Mouse (Mus musculus): ENCODE results near the gene Asmt. TPM values are rescaled to one million over a fixed set of nuclear protein-coding genes. Genes with fewer than 3 reads are reported as not detected.

Gene Asmt
- not detected in 2 replicates for polyA plus RNA-seq (2015; fragmentation: Nextera tagmentation; extraction: Ambion mirVana)

DNA sequence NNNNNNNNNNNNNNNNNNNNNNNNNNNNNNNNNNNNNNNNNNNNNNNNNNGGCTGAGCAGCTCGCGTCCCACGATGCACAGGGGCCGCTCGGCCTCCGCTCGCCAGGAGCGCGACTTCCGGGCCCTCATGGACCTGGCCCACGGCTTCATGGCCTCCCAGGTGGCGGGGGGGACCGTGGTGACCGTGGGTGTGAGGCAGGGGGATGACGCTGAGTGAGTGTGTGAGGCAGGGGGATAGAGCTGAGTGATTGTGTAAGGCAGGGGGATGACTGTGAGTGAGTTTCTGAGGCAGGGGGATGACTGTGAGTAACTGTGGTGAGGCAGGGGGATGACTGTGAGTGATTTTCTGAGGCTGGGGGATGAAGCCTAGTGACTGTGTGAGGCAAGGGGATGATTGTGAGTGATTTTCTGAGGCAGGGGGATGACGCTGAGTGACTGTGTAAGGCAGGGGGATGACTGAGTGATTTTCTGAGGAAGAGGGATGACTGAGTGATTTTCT, at the start of gene Asmt:
Gene Asmt (plus strand): TSS at position 51 of the 499 bp plus-strand sequence.
- Histone ChIP-seq H3K4me2 (ENCODE audit: low read depth, low read length) (no peak within 1 kb of the TSS), H3K9me3 (ENCODE audit: low read length) (peaks cover 43% of the 10 kb centered on the region), H3K4me3 (ENCODE audit: low read depth, low read length) (no peak within 1 kb of the TSS), H3K27ac (ENCODE audit: low read depth) (no peak within 1 kb of the TSS), H3K36me3 (replicated peaks; ENCODE audit: insufficient read depth, low read length) (no peaks in the 10 kb centered on the region), H3K9ac (replicated peaks) (no peak within 1 kb of the TSS), H3K27me3 (ENCODE audit: insufficient read depth, low read length) (no peaks in the 10 kb centered on the region), H3K4me1 (ENCODE audit: insufficient read depth) (no peaks in the 10 kb centered on the region)
- ATAC-seq (no peak), DNase-seq (no peak)
- 86% methylated on average over 10 of the region's 16 CpGs for WGBS (ENCODE audit: insufficient replicate concordance)
- TF ChIP-seq EP300 (IDR thresholded peaks at IDR 0.05; ENCODE audit: low read depth) (no peak), CTCF (IDR thresholded peaks at IDR 0.05; ENCODE audit: low read depth) (no peak)

DNA sequence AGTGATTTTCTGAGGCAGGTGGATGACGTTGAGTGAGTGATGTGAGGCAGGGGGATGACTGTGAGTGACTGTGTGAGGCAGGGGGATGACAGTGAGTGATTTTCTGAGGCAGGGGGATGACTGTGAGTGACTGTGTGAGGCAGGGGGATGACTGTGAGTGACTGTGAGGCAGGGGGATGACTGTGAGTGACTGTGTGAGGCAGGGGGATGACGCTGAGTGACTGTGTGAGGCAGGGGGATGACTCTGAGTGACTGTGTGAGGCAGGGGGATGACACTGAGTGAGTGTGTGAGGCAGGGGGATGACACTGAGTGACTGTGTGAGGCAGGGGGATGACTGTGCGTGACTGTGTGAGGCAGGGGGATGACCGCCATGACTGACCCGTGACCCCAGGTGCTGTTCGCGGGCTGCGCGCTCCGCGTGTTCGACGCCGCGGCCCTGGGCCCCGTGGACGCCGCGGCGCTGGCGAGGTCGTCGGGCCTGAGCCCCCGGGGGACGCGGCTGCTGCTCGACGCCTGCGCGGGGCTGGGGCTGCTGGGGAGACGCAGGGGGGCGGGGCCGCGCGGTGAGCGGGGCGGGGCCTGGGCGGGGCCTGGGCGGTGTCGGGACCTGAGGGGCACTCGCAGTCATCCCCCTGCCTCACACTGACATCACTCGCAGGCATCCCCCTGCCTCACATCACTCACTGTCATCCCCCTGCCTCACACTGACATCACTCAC, 948 bp downstream of the Asmt start:
- Histone ChIP-seq H3K4me3 (ENCODE audit: low read depth, low read length) (no peak overlapping the region), H3K4me2 (ENCODE audit: low read depth, low read length) (no peak overlapping the region), H3K27ac (ENCODE audit: low read depth) (no peak overlapping the region), H3K4me1 (ENCODE audit: insufficient read depth) (no peaks in the 10 kb centered on the region), H3K9me3 (ENCODE audit: low read length) (peaks cover 44% of the 10 kb centered on the region), H3K36me3 (replicated peaks; ENCODE audit: insufficient read depth, low read length) (no peaks in the 10 kb centered on the region), H3K27me3 (ENCODE audit: insufficient read depth, low read length) (no peaks in the 10 kb centered on the region), H3K9ac (replicated peaks) (no peak overlapping the region)
- WGBS (ENCODE audit: insufficient replicate concordance): 55% methylated on average over 25 of the region's 42 CpGs
- ATAC-seq (peak; percentile 51), DNase-seq (peak; percentile 51)
- TF ChIP-seq CTCF (IDR thresholded peaks at IDR 0.05; ENCODE audit: low read depth): no peak
- no peak for TF ChIP-seq EP300 (IDR thresholded peaks at IDR 0.05; ENCODE audit: low read depth)

DNA sequence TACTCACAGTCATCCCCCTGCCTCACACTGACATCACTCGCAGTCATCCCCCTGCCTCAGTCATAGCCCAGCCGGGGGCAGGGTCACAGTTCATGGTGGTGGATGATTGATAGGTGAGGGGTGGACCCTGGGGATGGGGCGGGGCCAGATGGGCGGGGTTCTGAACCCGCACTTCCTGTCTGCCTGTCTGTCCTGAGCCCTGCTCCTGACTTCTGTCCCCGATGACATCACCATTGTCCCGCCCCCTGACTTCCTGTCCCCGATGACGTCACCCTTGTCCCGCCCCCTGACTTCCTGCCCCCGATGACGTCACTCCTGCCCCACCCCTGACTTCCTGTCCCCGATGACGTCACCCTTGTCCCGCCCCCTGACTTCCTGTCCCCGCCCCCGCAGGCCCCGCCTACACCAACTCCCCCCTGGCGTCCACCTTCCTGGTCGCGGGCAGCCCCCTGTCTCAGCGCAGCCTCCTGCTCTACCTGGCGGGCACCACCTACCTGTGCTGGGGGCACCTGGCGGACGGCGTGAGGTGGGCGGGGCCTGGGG, 1.9 kb downstream of the Asmt start:
- no peaks in the 10 kb centered on the region for H3K4me1 ChIP-seq (ENCODE audit: insufficient read depth)
- WGBS (ENCODE audit: insufficient replicate concordance): 85% methylated on average over 23 of the region's 27 CpGs
- DNase-seq (peak; percentile 56), ATAC-seq (peak; percentile 49)
- H3K27ac ChIP-seq (ENCODE audit: low read depth): no peak overlapping the region
- H3K9me3 ChIP-seq (ENCODE audit: low read length): peaks cover 44% of the 10 kb centered on the region
- no peaks in the 10 kb centered on the region for H3K36me3 ChIP-seq (replicated peaks; ENCODE audit: insufficient read depth, low read length)
- no peak overlapping the region for H3K4me2 ChIP-seq (ENCODE audit: low read depth, low read length)
- no peak for TF ChIP-seq EP300 (IDR thresholded peaks at IDR 0.05; ENCODE audit: low read depth)
- no peak for TF ChIP-seq CTCF (IDR thresholded peaks at IDR 0.05; ENCODE audit: low read depth)
- H3K27me3 ChIP-seq (ENCODE audit: insufficient read depth, low read length): no peaks in the 10 kb centered on the region
- H3K4me3 ChIP-seq (ENCODE audit: low read depth, low read length): 0 out of 2 replicates have a peak overlapping the region, but pooled peaks have one; percentile 11
- no peak overlapping the region for H3K9ac ChIP-seq (replicated peaks)

DNA sequence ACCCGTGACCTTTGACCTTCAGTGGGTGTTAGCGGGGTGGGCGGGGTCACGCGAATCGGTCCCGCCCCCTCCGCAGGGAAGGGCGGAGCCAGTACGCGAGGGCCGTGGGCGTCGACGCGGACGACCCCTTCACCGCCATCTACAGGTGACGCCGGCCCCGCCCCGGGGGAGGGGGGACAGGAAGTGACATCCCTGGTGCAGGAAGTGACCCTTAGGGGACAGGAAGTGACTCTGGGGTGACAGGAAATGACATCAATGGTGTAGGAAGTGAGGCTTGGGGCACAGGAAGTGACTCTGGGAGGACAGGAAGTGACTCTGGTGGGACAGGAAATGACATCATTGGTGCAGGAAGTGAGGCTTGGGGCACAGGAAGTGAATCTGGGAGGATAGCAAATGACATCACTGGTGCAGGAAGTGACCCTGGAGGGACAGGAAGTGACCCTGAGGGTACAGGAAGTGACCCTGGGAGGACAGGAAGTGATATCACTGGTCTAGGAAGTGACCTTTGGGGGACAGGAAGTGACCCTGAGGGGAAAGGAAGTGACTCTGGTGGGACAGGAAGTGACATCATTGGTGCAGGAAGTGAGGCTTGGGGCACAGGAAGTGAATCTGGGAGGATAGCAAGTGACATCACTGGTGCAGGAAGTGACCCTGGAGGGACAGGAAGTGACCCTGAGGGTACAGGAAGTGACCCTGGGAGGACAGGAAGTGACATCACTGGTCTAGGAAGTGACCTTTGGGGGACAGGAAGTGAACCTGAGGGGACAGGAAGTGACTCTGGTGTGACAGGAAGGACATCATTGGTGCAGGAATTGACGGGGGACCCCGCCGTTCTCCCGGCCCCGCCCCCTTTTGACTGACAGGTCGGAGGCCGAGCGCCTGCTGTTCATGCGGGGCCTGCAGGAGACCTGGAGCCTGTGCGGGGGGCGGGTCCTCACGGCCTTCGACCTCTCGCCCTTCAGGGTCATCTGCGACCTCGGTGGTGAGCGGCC, 2.7 kb downstream of the Asmt start:
- no peak overlapping the region for H3K4me2 ChIP-seq (ENCODE audit: low read depth, low read length)
- H3K27ac ChIP-seq (ENCODE audit: low read depth): 0 out of 2 replicates have a peak overlapping the region, but pooled peaks have one; percentile 18
- H3K4me3 ChIP-seq (ENCODE audit: low read depth, low read length): 0 out of 2 replicates have a peak overlapping the region, but pooled peaks have one; percentile 11
- TF ChIP-seq CTCF (IDR thresholded peaks at IDR 0.05; ENCODE audit: low read depth) (no peak), EP300 (IDR thresholded peaks at IDR 0.05; ENCODE audit: low read depth) (no peak)
- DNase-seq: no peak
- peaks cover 44% of the 10 kb centered on the region for H3K9me3 ChIP-seq (ENCODE audit: low read length)
- H3K27me3 ChIP-seq (ENCODE audit: insufficient read depth, low read length): no peaks in the 10 kb centered on the region
- 82% methylated on average over 33 of the region's 39 CpGs for WGBS (ENCODE audit: insufficient replicate concordance)
- no peaks in the 10 kb centered on the region for H3K4me1 ChIP-seq (ENCODE audit: insufficient read depth)
- ATAC-seq: peak; percentile 43
- H3K36me3 ChIP-seq (replicated peaks; ENCODE audit: insufficient read depth, low read length): no peaks in the 10 kb centered on the region
- H3K9ac ChIP-seq (replicated peaks): no peak overlapping the region

DNA sequence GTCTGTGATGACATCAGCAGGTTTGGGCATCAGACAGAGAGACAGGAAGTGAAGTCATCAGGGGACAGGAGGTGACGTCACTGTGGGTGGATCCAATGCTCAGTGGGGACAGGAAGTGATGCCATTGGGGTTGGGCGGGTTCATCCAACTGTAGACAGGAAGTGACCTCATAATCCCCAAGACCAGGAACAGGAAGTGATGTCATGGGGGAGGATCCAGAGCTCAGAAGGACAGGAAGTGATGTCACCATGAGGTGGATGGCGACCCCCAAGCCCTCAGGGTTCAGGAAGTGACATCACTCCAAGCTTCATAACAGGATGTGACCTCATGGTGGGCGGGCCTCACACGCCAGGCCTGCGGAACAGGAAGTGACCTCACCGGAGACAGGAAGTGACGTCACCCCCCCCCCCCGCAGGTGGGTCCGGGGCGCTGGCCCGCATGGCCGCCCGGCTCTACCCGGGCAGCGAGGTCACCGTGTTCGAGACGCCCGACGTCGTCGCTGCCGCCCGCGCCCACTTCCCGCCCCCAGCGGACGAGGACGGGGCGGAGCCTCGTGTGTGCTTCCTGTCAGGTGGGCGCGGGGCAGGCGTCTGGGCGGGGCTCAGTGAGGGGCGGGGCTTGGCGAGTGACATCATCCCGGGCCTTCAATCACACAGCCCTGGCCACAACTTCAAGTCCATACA, 3.6 kb downstream of the Asmt start:
- Histone ChIP-seq H3K4me1 (ENCODE audit: insufficient read depth) (no peaks in the 10 kb centered on the region), H3K36me3 (replicated peaks; ENCODE audit: insufficient read depth, low read length) (no peaks in the 10 kb centered on the region), H3K4me2 (ENCODE audit: low read depth, low read length) (no peak overlapping the region), H3K9me3 (ENCODE audit: low read length) (peaks cover 44% of the 10 kb centered on the region), H3K9ac (replicated peaks) (no peak overlapping the region), H3K27me3 (ENCODE audit: insufficient read depth, low read length) (no peaks in the 10 kb centered on the region), H3K27ac (ENCODE audit: low read depth) (no peak overlapping the region), H3K4me3 (ENCODE audit: low read depth, low read length) (no peak overlapping the region)
- WGBS (ENCODE audit: insufficient replicate concordance): 93% methylated on average over 35 of the region's 39 CpGs
- TF ChIP-seq CTCF (IDR thresholded peaks at IDR 0.05; ENCODE audit: low read depth) (no peak), EP300 (IDR thresholded peaks at IDR 0.05; ENCODE audit: low read depth) (no peak)
- DNase-seq: no peak
- ATAC-seq: 0 out of 2 replicates have a peak, but pooled peaks have one; percentile 6
